Mouse (Mus musculus) CH12.LX (cell line): ENCODE data around the gene Itga4. TPM values are rescaled to one million over a fixed set of nuclear protein-coding genes. Genes with fewer than 3 reads are reported as not detected.
A peak's percentile ranks its signal among the peaks of the same experiment; 100 is the strongest.

Source experiments
- DNase-seq: peaks from one replicate; pipeline ENCODE4 v3.0.0-alpha.2; 2013; ENCODE audit errors: extremely low read depth
- H3K27ac ChIP-seq: 2 replicates; pipeline ENCODE4 v1.5.1; 2012; ENCODE audit warnings: low read depth, mild to moderate bottlenecking, control low read depth, moderate library complexity; ENCODE audit not compliant: insufficient read depth
- H3K27me3 ChIP-seq: replicated peaks from 2 replicates; pipeline ENCODE3; 2012; ENCODE audit warnings: inconsistent platforms
- H3K36me3 ChIP-seq, 2 experiments: replicated peaks in 1 of 2; 2 replicates each; pipeline versions ENCODE3 to v1.6.1; 2012; ENCODE audit warnings: inconsistent platforms in 1 of 2, low read length in 1 of 2, mild to moderate bottlenecking in 1 of 2, mixed read lengths in 1 of 2, moderate library complexity in 1 of 2; ENCODE audit not compliant: control insufficient read depth in 1 of 2, insufficient read depth in 1 of 2
- H3K4me1 ChIP-seq, 2 experiments: 2 replicates each; pipeline ENCODE4 v1.6.1; 2012; ENCODE audit warnings: inconsistent platforms in 1 of 2, moderate library complexity in 1 of 2; ENCODE audit not compliant: insufficient read depth in 2 of 2, control insufficient read depth in 1 of 2
- H3K4me2 ChIP-seq: 2 replicates; pipeline ENCODE4 v1.6.1; 2012; ENCODE audit warnings: low read depth, mild to moderate bottlenecking, control low read depth; ENCODE audit not compliant: poor library complexity, insufficient read depth, severe bottlenecking
- H3K4me3 ChIP-seq, 3 experiments: fragments of 150-350 bp in 1 of 3; sonication (generic) in 1 of 3; replicated peaks in 1 of 3; 2 replicates each; pipeline versions ENCODE3 to v1.5.1; 2011 to 2012; ENCODE audit warnings: low read depth in 2 of 3, low read length in 2 of 3, mild to moderate bottlenecking in 2 of 3, moderate library complexity in 2 of 3, control low read depth in 1 of 3, improper control_type of control experiment in 1 of 3, inconsistent platforms in 1 of 3, mixed read lengths in 1 of 3; ENCODE audit not compliant: poor library complexity in 1 of 3
- H3K79me2 ChIP-seq: replicated peaks from 2 replicates; pipeline ENCODE4 v1.6.1; 2012; ENCODE audit warnings: mild to moderate bottlenecking, moderate library complexity; ENCODE audit not compliant: control insufficient read depth, poor library complexity, insufficient read depth, severe bottlenecking; ENCODE audit errors: extremely low read depth
- H3K9ac ChIP-seq: 2 replicates; pipeline ENCODE4 v1.6.1; 2012; ENCODE audit warnings: low read depth, mild to moderate bottlenecking, control low read depth, moderate library complexity; ENCODE audit not compliant: insufficient read depth
- H3K9me3 ChIP-seq: replicated peaks from 2 replicates; pipeline ENCODE3; 2012; ENCODE audit warnings: low read length, inconsistent platforms, mixed read lengths
- BHLHE40 ChIP-seq: IDR thresholded peaks from 2 replicates; pipeline ENCODE4 v1.6.1; 2011; ENCODE audit warnings: mild to moderate bottlenecking, low read depth, low read length, improper control_type of control experiment
- CHD1 ChIP-seq: IDR thresholded peaks from 2 replicates; pipeline ENCODE4 v1.6.1; 2012; ENCODE audit warnings: low read depth, low read length, improper control_type of control experiment, inconsistent platforms
- CHD2 ChIP-seq: IDR thresholded peaks from 2 replicates; pipeline ENCODE4 v1.6.1; 2011; ENCODE audit warnings: low read length, improper control_type of control experiment
- CTCF ChIP-seq, 2 experiments: IDR thresholded peaks in 1 of 2; conservative IDR thresholded peaks in 1 of 2; 2 replicates each; pipeline ENCODE4 v1.5.1; 2011 to 2012; ENCODE audit warnings: low read depth in 2 of 2, low read length in 2 of 2, improper control_type of control experiment in 1 of 2, inconsistent platforms in 1 of 2, mild to moderate bottlenecking in 1 of 2, moderate library complexity in 1 of 2
- E2F4 ChIP-seq: IDR thresholded peaks from 2 replicates; pipeline ENCODE4 v1.6.1; 2011; ENCODE audit warnings: low read depth, low read length, improper control_type of control experiment; ENCODE audit not compliant: insufficient replicate concordance
- ELF1 ChIP-seq: IDR thresholded peaks from 2 replicates; pipeline ENCODE4 v1.6.1; 2014; ENCODE audit warnings: low read depth, mild to moderate bottlenecking, inconsistent platforms, low read length, improper control_type of control experiment
- EP300 ChIP-seq: IDR thresholded peaks from 2 replicates; pipeline ENCODE4 v1.6.1; 2011; ENCODE audit warnings: low read length, improper control_type of control experiment
- ETS1 ChIP-seq: conservative IDR thresholded peaks from 2 replicates; pipeline ENCODE4 v1.6.1; 2012; ENCODE audit warnings: low read depth, mild to moderate bottlenecking, inconsistent platforms, low read length, improper control_type of control experiment, moderate library complexity
- GABPA ChIP-seq: IDR thresholded peaks from 2 replicates; pipeline ENCODE4 v1.6.1; 2012; ENCODE audit warnings: low read depth, low read length, improper control_type of control experiment, inconsistent platforms; ENCODE audit not compliant: insufficient replicate concordance
- HCFC1 ChIP-seq: IDR thresholded peaks from 2 replicates; pipeline ENCODE4 v1.6.1; 2012; ENCODE audit warnings: low read depth, mild to moderate bottlenecking, inconsistent platforms, low read length, improper control_type of control experiment
- IRF4 ChIP-seq: IDR thresholded peaks from 2 replicates; pipeline ENCODE4 v1.6.1; 2014; ENCODE audit warnings: low read depth, mild to moderate bottlenecking, inconsistent platforms, low read length, improper control_type of control experiment
- JUN ChIP-seq: IDR thresholded peaks from 2 replicates; pipeline ENCODE4 v1.6.1; 2011; ENCODE audit warnings: low read depth, mild to moderate bottlenecking, low read length, improper control_type of control experiment, moderate library complexity; ENCODE audit not compliant: insufficient read depth
- JUND ChIP-seq: conservative IDR thresholded peaks from 2 replicates; pipeline ENCODE4 v1.6.1; 2011; ENCODE audit warnings: low read depth, low read length, improper control_type of control experiment
- KAT2A ChIP-seq: IDR thresholded peaks from 2 replicates; pipeline ENCODE4 v1.6.1; 2012; ENCODE audit warnings: low read length, improper control_type of control experiment, inconsistent platforms; ENCODE audit not compliant: insufficient replicate concordance
- MAFK ChIP-seq: IDR thresholded peaks from 2 replicates; pipeline ENCODE4 v1.6.1; 2011; ENCODE audit warnings: low read length, improper control_type of control experiment; ENCODE audit not compliant: insufficient replicate concordance
- MAX ChIP-seq: IDR thresholded peaks from 2 replicates; pipeline ENCODE4 v1.6.1; 2011; ENCODE audit warnings: low read length, improper control_type of control experiment
- MAZ ChIP-seq: IDR thresholded peaks from 2 replicates; pipeline ENCODE4 v1.6.1; 2012; ENCODE audit warnings: low read depth, mild to moderate bottlenecking, inconsistent platforms, low read length, improper control_type of control experiment, moderate library complexity
- MEF2A ChIP-seq: IDR thresholded peaks from 2 replicates; pipeline ENCODE4 v1.6.1; 2014; ENCODE audit warnings: low read depth, mild to moderate bottlenecking, inconsistent platforms, low read length, improper control_type of control experiment, borderline replicate concordance
- MXI1 ChIP-seq: IDR thresholded peaks from 2 replicates; pipeline ENCODE4 v1.6.1; 2011; ENCODE audit warnings: mild to moderate bottlenecking, low read depth, low read length, improper control_type of control experiment
- MYC ChIP-seq: IDR thresholded peaks from 2 replicates; pipeline ENCODE4 v1.6.1; 2011; ENCODE audit warnings: low read depth, mild to moderate bottlenecking, improper control_type of control experiment, low read length
- NELFE ChIP-seq: IDR thresholded peaks from 2 replicates; pipeline ENCODE4 v1.6.1; 2011; ENCODE audit warnings: low read depth, low read length, improper control_type of control experiment
- NRF1 ChIP-seq: IDR thresholded peaks from 2 replicates; pipeline ENCODE4 v1.6.1; 2014; ENCODE audit warnings: low read depth, mild to moderate bottlenecking, inconsistent platforms, low read length, improper control_type of control experiment, moderate library complexity
- PAX5 ChIP-seq: IDR thresholded peaks from 2 replicates; pipeline ENCODE4 v1.6.1; 2012; ENCODE audit warnings: low read length, inconsistent platforms, mixed read lengths
- POLR2A ChIP-seq: IDR thresholded peaks from 2 replicates; pipeline ENCODE4 v1.6.1; 2011; ENCODE audit warnings: low read depth, mild to moderate bottlenecking, improper control_type of control experiment, low read length
- POLR2AphosphoS2 ChIP-seq: IDR thresholded peaks from 2 replicates; pipeline ENCODE4 v1.6.1; 2011; ENCODE audit warnings: low read depth, low read length, improper control_type of control experiment
- RAD21 ChIP-seq: IDR thresholded peaks from 2 replicates; pipeline ENCODE4 v1.6.1; 2011; ENCODE audit warnings: low read depth, mild to moderate bottlenecking, low read length, improper control_type of control experiment, moderate library complexity
- RCOR1 ChIP-seq: conservative IDR thresholded peaks from 2 replicates; pipeline ENCODE4 v1.6.1; 2012; ENCODE audit warnings: low read depth, mild to moderate bottlenecking, inconsistent platforms, low read length, improper control_type of control experiment
- SIN3A ChIP-seq: IDR thresholded peaks from 2 replicates; pipeline ENCODE4 v1.6.1; 2012; ENCODE audit warnings: low read length, improper control_type of control experiment, inconsistent platforms
- SMC3 ChIP-seq: IDR thresholded peaks from 2 replicates; pipeline ENCODE4 v1.6.1; 2011; ENCODE audit warnings: low read depth, low read length, improper control_type of control experiment
- TBP ChIP-seq: conservative IDR thresholded peaks from 2 replicates; pipeline ENCODE4 v1.6.1; 2011; ENCODE audit warnings: low read depth, low read length, improper control_type of control experiment
- TCF12 ChIP-seq: IDR thresholded peaks from 2 replicates; pipeline ENCODE4 v1.6.1; 2014; ENCODE audit warnings: low read depth, mild to moderate bottlenecking, inconsistent platforms, low read length, improper control_type of control experiment
- UBTF ChIP-seq: IDR thresholded peaks from 2 replicates; pipeline ENCODE4 v1.6.1; 2012; ENCODE audit warnings: low read depth, mild to moderate bottlenecking, inconsistent platforms, low read length, improper control_type of control experiment, moderate library complexity
- USF1 ChIP-seq: IDR thresholded peaks from 2 replicates; pipeline ENCODE4 v1.6.1; 2014; ENCODE audit warnings: low read depth, mild to moderate bottlenecking, inconsistent platforms, low read length, improper control_type of control experiment
- USF2 ChIP-seq: conservative IDR thresholded peaks from 2 replicates; pipeline ENCODE4 v1.6.1; 2011; ENCODE audit warnings: low read depth, low read length, improper control_type of control experiment
- ZC3H11A ChIP-seq: IDR thresholded peaks from 2 replicates; pipeline ENCODE4 v1.6.1; 2012; ENCODE audit warnings: low read depth, mild to moderate bottlenecking, inconsistent platforms, low read length, improper control_type of control experiment
- ZKSCAN1 ChIP-seq: IDR thresholded peaks from 2 replicates; pipeline ENCODE4 v1.6.1; 2012; ENCODE audit warnings: low read depth, inconsistent platforms, low read length, improper control_type of control experiment, borderline replicate concordance
- ZMIZ1 ChIP-seq: IDR thresholded peaks from 2 replicates; pipeline ENCODE4 v1.6.1; 2012; ENCODE audit warnings: low read depth, mild to moderate bottlenecking, inconsistent platforms, low read length, improper control_type of control experiment
- ZNF384 ChIP-seq: IDR thresholded peaks from 2 replicates; pipeline ENCODE4 v1.6.1; 2012; ENCODE audit warnings: low read depth, low read length, improper control_type of control experiment, inconsistent platforms
- dilution Hi-C: fragments of 300-500 bp; cut with MboI; formaldehyde crosslinking; loops from 2 replicates; pipeline ENCODE4 v1.14.3; 2020; ENCODE audit warnings: low sequenced_read_pairs; ENCODE audit not compliant: extremely low pct_unique_long_range_greater_than_20kb, extremely low pct_ligation_motif_present
- in situ Hi-C: fragments of 300-500 bp; cut with MboI; formaldehyde crosslinking; loops from 3 replicates; pipeline ENCODE4 v1.14.3; 2019; ENCODE audit warnings: low sequenced_read_pairs, low pct_ligation_motif_present, low pct_unique_long_range_greater_than_20kb, mixed read lengths
- polyA plus RNA-seq: library from polyadenylated mRNA; unstranded; fragments of >175 nt; gene quantifications from 2 replicates; pipeline ENCODE4 v1.2.1, GENCODE M21; 2012; ENCODE audit warnings: low read depth; ENCODE audit not compliant: insufficient read length
- total RNA-seq, 2 experiments: library from RNA; depleted of rRNA; stranded (reverse); fragments of 300-350 nt in 1 of 2; fragments of >200 nt in 1 of 2; gene quantifications; 2 replicates each; pipeline ENCODE4 v1.2.3; 2012 to 2014

Itga4 gene
- total and polyA plus RNA-seq, 3 experiments: 51.2 to 79.3 (median 54.3) TPM

DNA sequence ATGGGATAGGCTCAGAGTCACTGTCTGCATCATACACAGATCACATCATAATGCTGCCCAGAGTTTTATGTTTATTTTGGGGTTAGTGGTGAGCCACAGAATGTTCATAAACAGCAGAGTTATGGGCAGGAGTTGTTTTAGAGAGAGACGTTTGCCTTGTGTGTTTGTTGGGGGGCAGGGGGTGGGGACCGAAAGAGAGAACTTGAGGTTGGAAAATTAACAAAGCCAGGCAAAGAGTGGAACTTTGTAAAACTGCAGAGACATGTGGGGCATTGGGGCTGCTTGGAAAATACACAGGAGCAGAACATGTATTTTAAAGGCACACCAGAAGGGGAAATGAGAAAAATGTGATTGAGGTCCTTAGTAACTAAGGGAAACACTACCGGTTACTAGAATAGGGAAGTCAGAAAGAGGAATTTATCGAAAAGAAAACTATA is 27.4 kb upstream of the Itga4 start:
- peak overlapping the region; percentile 50 for H3K4me2 ChIP-seq
- H3K27ac ChIP-seq: peak overlapping the region; percentile 48
- peaks cover 8% of the 10 kb centered on the region for H3K9me3 ChIP-seq
- DNase-seq: peak; percentile 84
- no peak for TF ChIP-seq PAX5
- TF ChIP-seq POLR2AphosphoS2: no peak
- no peak; the same call in 1 of the 2 replicates for TF ChIP-seq TCF12
- TF ChIP-seq CHD2: peak; percentile 83
- peak; percentile 73 for TF ChIP-seq ETS1
- TF ChIP-seq ZC3H11A: no peak
- no peak; the same call in 1 of the 2 replicates for TF ChIP-seq SIN3A
- no peak for TF ChIP-seq KAT2A
- no peak; the same call in 1 of the 2 replicates for TF ChIP-seq MXI1
- TF ChIP-seq USF2: no peak
- no peak for TF ChIP-seq TBP
- TF ChIP-seq POLR2A: no peak
- TF ChIP-seq USF1: no peak
- no peak for TF ChIP-seq GABPA
- peak; percentile 65; the same call in 1 of the 2 replicates for TF ChIP-seq BHLHE40
- TF ChIP-seq NRF1: no peak
- no peak for TF ChIP-seq ZNF384
- 0 out of 2 replicates have a peak, but pooled peaks have one; percentile 8 for TF ChIP-seq SMC3
- no peak; the same call in 1 of the 2 replicates for TF ChIP-seq RAD21
- no peak for TF ChIP-seq ZMIZ1
- 0 out of 2 replicates have a peak, but pooled peaks have one; percentile 42 for TF ChIP-seq JUND
- TF ChIP-seq MAZ: 0 out of 2 replicates have a peak, but pooled peaks have one; percentile 56
- no peak for TF ChIP-seq NELFE
- TF ChIP-seq JUN: no peak; the same call in 1 of the 2 replicates
- no peak for TF ChIP-seq CTCF (conservative IDR thresholded peaks at IDR 0.05 in 1 of 2, IDR thresholded peaks at IDR 0.05 in 1 of 2; ENCODE audit: low read depth in 2 of 2, low read length in 2 of 2)
- no peak for TF ChIP-seq E2F4
- no peak for TF ChIP-seq ZKSCAN1
- TF ChIP-seq MEF2A: peak; percentile 91
- no peak for TF ChIP-seq CHD1
- peak; percentile 83 for TF ChIP-seq MYC
- peak; percentile 95 for TF ChIP-seq EP300
- peak; percentile 91 for TF ChIP-seq IRF4
- TF ChIP-seq HCFC1: no peak
- TF ChIP-seq MAX: peak; percentile 35
- no peak for TF ChIP-seq UBTF
- TF ChIP-seq MAFK: peak; percentile 51; the same call in 1 of the 2 replicates
- no peak for TF ChIP-seq ELF1
- no peak; the same call in 1 of the 2 replicates for TF ChIP-seq RCOR1
- TF ChIP-seq, all 38 proteins: peak for 12
- H3K4me3 ChIP-seq: no peak overlapping the region
- in situ Hi-C loops (no loop called here), dilution Hi-C loops (no loop called here)
- no peaks in the 10 kb centered on the region for H3K79me2 ChIP-seq
- peaks cover 18 to 35% of the 10 kb centered on the region in 2 experiments for H3K4me1 ChIP-seq
- no peaks in the 10 kb centered on the region for H3K36me3 ChIP-seq
- peak overlapping the region; percentile 80; the same call in 1 of the 2 replicates for H3K9ac ChIP-seq
- H3K27me3 ChIP-seq: no peaks in the 10 kb centered on the region
